In genomic region chr14:14353740-14354510, GRCm38 (mm10) we compare ENCODE assay signal across 14 mouse cellular contexts. TPM values are rescaled to one million over a fixed set of nuclear protein-coding genes. Genes with fewer than 3 reads are reported as not detected.
DNase-seq lines count a peak whose midpoint lies in the region; ATAC-seq and TF ChIP-seq lines count a peak whose summit lies in the region.
"Had no signal": no experiment of that assay in that cellular context is flagged by ENCODE, and none has a peak within 500 bp of the region (broad histone marks: within the 10 kb centered on the region; RNA-seq: fewer than 3 reads in every experiment).

No protein-coding gene starts in this region.

- no peak overlapping the region for H3K4me2 ChIP-seq in hindbrain, embryonic 11.5 days (replicated peaks; ENCODE audit: low read depth, low read length)
- no peak overlapping the region for H3K4me2 ChIP-seq in hindbrain, postnatal 0 days (ENCODE audit: low read depth, low read length)
- H3K4me2 ChIP-seq in hindbrain, embryonic 14.5 days (replicated peaks): no peak overlapping the region
- no peak overlapping the region for H3K4me2 ChIP-seq in neural tube, embryonic 12.5 days (replicated peaks)
- no peak overlapping the region for H3K4me2 ChIP-seq in heart, embryonic 11.5 days
- H3K4me2 ChIP-seq: hindbrain, embryonic 15.5 days had no signal

- ATAC-seq in hindbrain, embryonic 11.5 days (ENCODE audit: low FRiP score): peak; percentile 33
- no peak for ATAC-seq in hindbrain, postnatal 0 days
- ATAC-seq in hindbrain, embryonic 14.5 days (ENCODE audit: low FRiP score): no peak
- ATAC-seq in neural tube, embryonic 12.5 days (ENCODE audit: low FRiP score, low read depth): peak; percentile 27
- ATAC-seq in heart, embryonic 11.5 days (replicated peaks; ENCODE audit: insufficient number of reproducible peaks, low FRiP score, low TSS enrichment): no peak

- no peak overlapping the region for H3K27ac ChIP-seq in hindbrain, embryonic 11.5 days (ENCODE audit: low read depth, low read length)
- H3K27ac ChIP-seq in hindbrain, postnatal 0 days: no peak overlapping the region
- no peak overlapping the region for H3K27ac ChIP-seq in hindbrain, embryonic 14.5 days
- no peak overlapping the region for H3K27ac ChIP-seq in neural tube, embryonic 12.5 days
- H3K27ac ChIP-seq in heart, embryonic 11.5 days (ENCODE audit: low read depth, low read length): no peak overlapping the region
- H3K27ac ChIP-seq: hindbrain, embryonic 15.5 days had no signal

- DNase-seq in hindbrain, embryonic 11.5 days (ENCODE audit: low spot score): peak; percentile 54
- DNase-seq in hindbrain, postnatal 0 days (ENCODE audit: low spot score): no peak
- DNase-seq in ZHBTc4 (ENCODE audit: low read depth, low spot score): peak; percentile 55
- DNase-seq in hindbrain, embryonic 14.5 days (ENCODE audit: low spot score): peak; percentile 46
- no peak for DNase-seq in right cerebral cortex, adult 18-20 months
- DNase-seq in cerebellum, postnatal 4 days (ENCODE audit: low spot score in 2 of 2): no peak
- DNase-seq: cerebellum, adult 11-12 months; liver had no signal

- no peak overlapping the region for H3K9ac ChIP-seq in hindbrain, embryonic 11.5 days (ENCODE audit: low read depth, low read length)
- no peak overlapping the region for H3K9ac ChIP-seq in hindbrain, postnatal 0 days (replicated peaks; ENCODE audit: low read length)
- H3K9ac ChIP-seq in hindbrain, embryonic 14.5 days: no peak overlapping the region
- H3K9ac ChIP-seq in neural tube, embryonic 12.5 days: no peak overlapping the region
- H3K9ac ChIP-seq in heart, embryonic 11.5 days (ENCODE audit: low read depth, low read length): no peak overlapping the region
- H3K9ac ChIP-seq: hindbrain, embryonic 15.5 days had no signal

- TF ChIP-seq CTCF in hindbrain, postnatal 0 days (IDR thresholded peaks at IDR 0.05; ENCODE audit: low read depth): no peak

- no peak overlapping the region for H3K4me3 ChIP-seq in hindbrain, embryonic 11.5 days (ENCODE audit: low read depth, low read length)
- H3K4me3 ChIP-seq in hindbrain, postnatal 0 days (ENCODE audit: low read length): no peak overlapping the region
- H3K4me3 ChIP-seq in hindbrain, embryonic 14.5 days (replicated peaks; ENCODE audit: low read length): no peak overlapping the region
- H3K4me3 ChIP-seq in neural tube, embryonic 12.5 days: no peak overlapping the region
- no peak overlapping the region for H3K4me3 ChIP-seq in heart, embryonic 11.5 days (ENCODE audit: low read depth, low read length)
- H3K4me3 ChIP-seq: hindbrain, embryonic 15.5 days had no signal

- 0 out of 2 replicates have a peak, but pooled peaks cover 2% of the 10 kb centered on the region for H3K36me3 ChIP-seq in hindbrain, embryonic 11.5 days (ENCODE audit: control insufficient read depth, insufficient read depth, low read length)
- no peaks in the 10 kb centered on the region for H3K36me3 ChIP-seq in hindbrain, postnatal 0 days (ENCODE audit: insufficient read depth, low read length)
- no peaks in the 10 kb centered on the region for H3K36me3 ChIP-seq in hindbrain, embryonic 14.5 days (replicated peaks; ENCODE audit: control insufficient read depth, insufficient read depth)
- peaks cover 6% of the 10 kb centered on the region; the same call in 1 of the 2 replicates for H3K36me3 ChIP-seq in neural tube, embryonic 12.5 days
- peaks cover 11% of the 10 kb centered on the region for H3K36me3 ChIP-seq in heart, embryonic 11.5 days (ENCODE audit: control insufficient read depth, insufficient read depth, low read length)
- H3K36me3 ChIP-seq: hindbrain, embryonic 15.5 days had no signal

- 86% methylated on average over 8 of the region's 8 CpGs for WGBS in hindbrain, embryonic 11.5 days
- WGBS in hindbrain, postnatal 0 days: 58% methylated on average over 8 of the region's 8 CpGs
- 65% methylated on average over 8 of the region's 8 CpGs for WGBS in hindbrain, embryonic 14.5 days
- WGBS in neural tube, embryonic 12.5 days: 67% methylated on average over 8 of the region's 8 CpGs
- WGBS in heart, embryonic 11.5 days (ENCODE audit: insufficient replicate concordance): 88% methylated on average over 8 of the region's 8 CpGs

- H3K4me1 ChIP-seq in hindbrain, embryonic 11.5 days (replicated peaks; ENCODE audit: control insufficient read depth, insufficient read depth, low read length): no peaks in the 10 kb centered on the region
- no peaks in the 10 kb centered on the region for H3K4me1 ChIP-seq in hindbrain, postnatal 0 days (ENCODE audit: insufficient read depth, low read length)
- no peaks in the 10 kb centered on the region for H3K4me1 ChIP-seq in hindbrain, embryonic 14.5 days (replicated peaks; ENCODE audit: control insufficient read depth, insufficient read depth, low read length)
- no peaks in the 10 kb centered on the region for H3K4me1 ChIP-seq in neural tube, embryonic 12.5 days
- no peaks in the 10 kb centered on the region for H3K4me1 ChIP-seq in heart, embryonic 11.5 days (ENCODE audit: control insufficient read depth, insufficient read depth, low read length)
- H3K4me1 ChIP-seq: hindbrain, embryonic 15.5 days had no signal

- no peaks in the 10 kb centered on the region for H3K27me3 ChIP-seq in hindbrain, embryonic 11.5 days (ENCODE audit: control insufficient read depth, insufficient read depth, low read length)
- no peaks in the 10 kb centered on the region for H3K27me3 ChIP-seq in hindbrain, postnatal 0 days (ENCODE audit: insufficient read depth, low read length)
- H3K27me3 ChIP-seq in hindbrain, embryonic 14.5 days (ENCODE audit: control insufficient read depth, insufficient read depth, low read length): no peaks in the 10 kb centered on the region
- H3K27me3 ChIP-seq in neural tube, embryonic 12.5 days (replicated peaks): no peaks in the 10 kb centered on the region
- H3K27me3 ChIP-seq in heart, embryonic 11.5 days (ENCODE audit: control insufficient read depth, insufficient read depth, low read length): no peaks in the 10 kb centered on the region
- H3K27me3 ChIP-seq: hindbrain, embryonic 15.5 days had no signal

- peaks cover 12% of the 10 kb centered on the region for H3K9me3 ChIP-seq in hindbrain, embryonic 11.5 days (ENCODE audit: control insufficient read depth, low read length)
- H3K9me3 ChIP-seq in hindbrain, postnatal 0 days (ENCODE audit: low read length): peaks cover 12% of the 10 kb centered on the region; the same call in 1 of the 2 replicates
- H3K9me3 ChIP-seq in hindbrain, embryonic 14.5 days (ENCODE audit: control insufficient read depth, low read length): peaks cover 45% of the 10 kb centered on the region
- H3K9me3 ChIP-seq in neural tube, embryonic 12.5 days: peaks cover 40% of the 10 kb centered on the region
- peaks cover 35% of the 10 kb centered on the region for H3K9me3 ChIP-seq in heart, embryonic 11.5 days (replicated peaks; ENCODE audit: control insufficient read depth, low read length)

RNA-seq across cellular contexts. Expression of gene Il3ra, which starts 7.8 kb away (rescaled TPM):
- polyA plus RNA-seq in hindbrain, embryonic 11.5 days (2014; fragmentation: Nextera tagmentation; extraction: Ambion mirVana): 3.0 TPM in 2 replicates
- 3.8 and 11.0 TPM in 2 replicates for total RNA-seq in hindbrain, postnatal 0 days (2014; rRNA removed)
- polyA plus RNA-seq in hindbrain, postnatal 0 days (2015; fragmentation: Nextera tagmentation; extraction: Ambion mirVana): 2.3 and 2.4 TPM in 2 replicates
- 2.2 and 2.7 TPM in 2 replicates for polyA plus RNA-seq in hindbrain, embryonic 14.5 days (2014; fragmentation: Nextera tagmentation; extraction: Ambion mirVana)
- polyA plus RNA-seq in neural tube, embryonic 12.5 days (2016; fragmentation: Nextera tagmentation; extraction: Ambion mirVana): 4.1 and 5.0 TPM in 2 replicates
- polyA plus RNA-seq in heart, embryonic 11.5 days (2014; fragmentation: Nextera tagmentation; extraction: Ambion mirVana): 4.3 and 5.7 TPM in 2 replicates

RNA-seq across cellular contexts. Expression of gene Olfr31, which starts 31.3 kb away (rescaled TPM):
- not detected in 2 replicates for polyA plus RNA-seq in hindbrain, embryonic 11.5 days (2014; fragmentation: Nextera tagmentation; extraction: Ambion mirVana)
- total RNA-seq in hindbrain, postnatal 0 days (2014; rRNA removed): not detected in 2 replicates
- polyA plus RNA-seq in hindbrain, postnatal 0 days (2015; fragmentation: Nextera tagmentation; extraction: Ambion mirVana): 0.05 and 0.30 TPM in 2 replicates
- not detected in 2 replicates for polyA plus RNA-seq in hindbrain, embryonic 14.5 days (2014; fragmentation: Nextera tagmentation; extraction: Ambion mirVana)
- not detected in 2 replicates for polyA plus RNA-seq in neural tube, embryonic 12.5 days (2016; fragmentation: Nextera tagmentation; extraction: Ambion mirVana)
- not detected in 2 replicates for polyA plus RNA-seq in heart, embryonic 11.5 days (2014; fragmentation: Nextera tagmentation; extraction: Ambion mirVana)
- total RNA-seq: adrenal gland, adult 18-20 months; layer of hippocampus, adult 8-10 months had no signal

RNA-seq across cellular contexts. Expression of gene Olfr721-ps1, which starts 47.2 kb away (rescaled TPM):
- not detected in 2 replicates for polyA plus RNA-seq in hindbrain, embryonic 11.5 days (2014; fragmentation: Nextera tagmentation; extraction: Ambion mirVana)
- not detected in 2 replicates for total RNA-seq in hindbrain, postnatal 0 days (2014; rRNA removed)
- polyA plus RNA-seq in hindbrain, postnatal 0 days (2015; fragmentation: Nextera tagmentation; extraction: Ambion mirVana): not detected in 2 replicates
- not detected in 2 replicates for polyA plus RNA-seq in hindbrain, embryonic 14.5 days (2014; fragmentation: Nextera tagmentation; extraction: Ambion mirVana)
- not detected in 2 replicates for polyA plus RNA-seq in neural tube, embryonic 12.5 days (2016; fragmentation: Nextera tagmentation; extraction: Ambion mirVana)
- polyA plus RNA-seq in heart, embryonic 11.5 days (2014; fragmentation: Nextera tagmentation; extraction: Ambion mirVana): not detected in 2 replicates
- total RNA-seq: adrenal gland, adult 18-20 months; granulocyte monocyte progenitor cell, adult 5-6 weeks; layer of hippocampus, adult 8-10 months had no signal
- polyA plus RNA-seq: hindbrain, embryonic 15.5 days had no signal

Comparison
In these comparisons a context has a peak if more than half of its experiments do, and no peak if none do; other contexts are left out.
1. ATAC-seq: peak in hindbrain, embryonic 11.5 days (single experiment) and neural tube, embryonic 12.5 days (single experiment); none in hindbrain, postnatal 0 days (single experiment), hindbrain, embryonic 14.5 days (single experiment) and heart, embryonic 11.5 days (single experiment).
2. DNase-seq: peak in hindbrain, embryonic 11.5 days (single experiment), ZHBTc4 (single experiment) and hindbrain, embryonic 14.5 days (single experiment); none in hindbrain, postnatal 0 days (single experiment), right cerebral cortex, adult 18-20 months (single experiment) and cerebellum, postnatal 4 days (0 of 2).